Mouse (Mus musculus) lung, postnatal 14 days (tissue): ENCODE results near the gene Entpd2.

Source experiments
- DNase-seq: peaks from one replicate; pipeline ENCODE4 v3.0.0; 2021

The Entpd2 gene

GRCm38 (mm10) chr2:25430395-25431233 lies 34.9 kb downstream of the Entpd2 start:
- no peak for DNase-seq

- DNase-seq, result no peak
These were observed 35.7 kb downstream of the Entpd2 start for GRCm38 (mm10) chr2:25431308-25431855.

GRCm38 (mm10) chr2:25432326-25433098 lies 36.8 kb downstream of the Entpd2 start:
- DNase-seq, result no peak

DNA sequence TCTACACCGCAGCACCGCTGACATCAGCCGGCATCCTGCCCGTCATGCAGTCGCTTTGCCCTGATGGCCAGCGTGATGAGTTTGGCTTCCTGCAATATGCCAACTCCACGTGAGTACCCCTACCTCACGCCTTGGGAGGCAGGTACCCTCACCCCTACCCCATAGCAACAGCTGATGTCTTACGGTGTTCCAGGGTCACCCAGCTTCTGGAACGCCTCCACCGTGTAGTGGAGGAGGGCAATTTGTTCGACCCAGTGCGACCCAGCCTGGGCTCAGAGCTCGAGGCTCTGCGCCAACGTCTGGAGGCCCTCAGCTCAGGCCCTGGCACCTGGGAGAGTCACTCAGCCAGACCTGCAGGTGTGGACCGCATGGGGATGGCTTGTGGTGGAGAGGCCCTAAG lies 37.4 kb downstream of the Entpd2 start:
- DNase-seq, result no peak

DNA sequence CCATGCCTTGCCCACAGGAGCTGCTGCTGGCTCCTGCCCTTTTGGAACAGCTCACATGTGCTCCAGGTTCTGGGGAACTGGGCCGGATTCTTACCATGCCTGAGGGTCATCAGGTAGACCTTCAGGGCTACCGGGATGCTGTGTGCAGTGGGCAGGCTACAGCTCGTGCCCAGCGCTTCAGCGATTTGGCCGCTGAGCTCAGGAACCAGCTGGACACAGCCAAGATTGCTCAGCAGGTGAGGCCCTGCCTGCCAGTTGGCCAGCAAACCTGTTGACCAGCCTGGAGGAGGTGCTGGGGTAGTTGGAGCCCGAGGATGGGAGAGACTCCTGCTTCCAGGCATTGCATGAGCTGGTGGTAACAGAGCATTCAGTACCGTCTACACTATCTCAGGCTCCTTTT lies 38.6 kb downstream of the Entpd2 start:
- DNase-seq, result no peak

DNA sequence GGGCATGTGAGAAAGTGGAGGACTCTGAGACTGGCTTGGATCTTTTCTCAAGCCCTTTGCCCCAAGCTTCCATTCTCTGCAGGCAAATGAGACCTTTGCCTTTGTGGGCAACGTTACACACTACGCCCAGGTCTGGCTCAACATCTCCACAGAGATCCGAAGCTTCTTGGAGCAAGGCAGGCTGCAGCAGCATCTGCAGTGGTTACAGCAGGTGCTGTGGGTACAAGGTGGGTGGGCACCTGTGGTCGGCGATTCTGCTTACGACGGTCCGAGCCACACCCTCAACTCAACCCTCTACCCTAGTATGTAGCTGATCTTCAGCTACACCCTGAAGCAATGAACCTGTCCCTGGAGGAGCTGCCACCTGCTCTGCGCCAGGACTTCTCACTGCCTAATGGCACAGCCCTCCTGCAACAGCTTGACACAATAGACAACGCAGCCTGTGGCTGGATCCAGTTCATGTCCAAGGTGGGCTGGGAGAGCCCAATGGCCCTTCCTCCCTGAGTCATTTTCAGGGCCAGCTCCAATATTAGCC lies 40.7 kb downstream of the Entpd2 start:
- no peak for DNase-seq

- no peak for DNase-seq
These were observed 45.4 kb downstream of the Entpd2 start for GRCm38 (mm10) chr2:25441067-25441466.

DNA sequence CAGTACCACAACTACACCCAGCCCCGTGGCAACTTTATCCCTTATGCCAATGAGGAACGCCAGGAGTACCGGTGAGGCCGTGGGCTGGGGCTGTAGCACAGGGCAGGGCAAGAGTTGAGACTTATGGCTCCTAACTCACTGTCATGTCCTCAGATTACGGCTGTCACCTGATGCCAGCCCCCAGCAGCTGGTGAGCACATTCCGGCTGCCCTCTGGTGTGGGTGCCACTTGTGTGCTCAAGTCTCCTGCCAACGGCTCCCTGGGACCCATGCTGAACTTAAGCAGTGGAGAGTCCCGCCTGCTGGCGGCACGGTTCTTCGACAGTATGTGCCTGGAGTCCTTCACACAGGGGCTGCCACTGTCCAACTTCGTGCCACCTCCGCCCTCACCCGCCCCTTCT lies 47.0 kb downstream of the Entpd2 start:
- DNase-seq, result no peak
